In genomic region chr13:89738776-89739695, GRCm38 (mm10) we compare ENCODE assay signal across 8 mouse cellular contexts. TPM values are rescaled to one million over a fixed set of nuclear protein-coding genes. Genes with fewer than 3 reads are reported as not detected.
DNase-seq lines count a peak whose midpoint lies in the region; ATAC-seq lines count a peak whose summit lies in the region.

No protein-coding gene starts in this region.

- H3K9me3 ChIP-seq in hindbrain, embryonic 15.5 days = no peaks in the 10 kb centered on the region
- no peaks in the 10 kb centered on the region for H3K9me3 ChIP-seq in megakaryocyte, embryonic 14.5 days

- H3K27me3 ChIP-seq in hindbrain, embryonic 15.5 days = no peaks in the 10 kb centered on the region
- H3K27me3 ChIP-seq in megakaryocyte, embryonic 14.5 days (replicated peaks) = peaks cover 48% of the 10 kb centered on the region

- DNase-seq in ZHBTc4 (ENCODE audit: low read depth, low spot score) = peak; percentile 93
- peak; percentile 85 for DNase-seq in gastrocnemius, adult 18-20 months (ENCODE audit: low spot score)
- DNase-seq in left cerebral cortex, postnatal 10 days (ENCODE audit: extremely low spot score in 1 of 2, low spot score in 2 of 2) = peak; percentile 55 to 85
- peak; percentile 82 to 83 for DNase-seq in right cerebral cortex, postnatal 10 days (ENCODE audit: low spot score in 2 of 2)
- DNase-seq in urinary bladder, postnatal 14 days (ENCODE audit: low spot score) = peak; percentile 86

- peak overlapping the region; percentile 87 for H3K4me2 ChIP-seq in hindbrain, embryonic 15.5 days

- WGBS in hindbrain, embryonic 15.5 days = 2% methylated on average over 31 of the region's 31 CpGs

- H3K4me1 ChIP-seq in hindbrain, embryonic 15.5 days (replicated peaks) = peaks cover 24% of the 10 kb centered on the region
- peaks cover 39% of the 10 kb centered on the region for H3K4me1 ChIP-seq in megakaryocyte, embryonic 14.5 days

- H3K27ac ChIP-seq in hindbrain, embryonic 15.5 days (replicated peaks) = peak overlapping the region; percentile 85

- intact Hi-C loops in left cerebral cortex, postnatal 10 days (cut with DNase I) = no loop called here

- peak overlapping the region; percentile 58 for H3K9ac ChIP-seq in hindbrain, embryonic 15.5 days

- H3K4me3 ChIP-seq in hindbrain, embryonic 15.5 days = peak overlapping the region; percentile 66
- peak overlapping the region; percentile 94 for H3K4me3 ChIP-seq in megakaryocyte, embryonic 14.5 days (replicated peaks)

- peak; percentile 63 for ATAC-seq in common myeloid progenitor, adult 5-6 weeks (replicated peaks; ENCODE audit: low read depth, poor library complexity, severe bottlenecking)
- peak; percentile 42 for ATAC-seq in hindbrain, embryonic 15.5 days (ENCODE audit: low FRiP score, low read depth)

- no peaks in the 10 kb centered on the region for H3K36me3 ChIP-seq in hindbrain, embryonic 15.5 days
- H3K36me3 ChIP-seq in megakaryocyte, embryonic 14.5 days (replicated peaks; ENCODE audit: low read length) = no peaks in the 10 kb centered on the region

RNA-seq across cellular contexts. Expression of gene Vcan, which starts 3.3 kb away (rescaled TPM):
- 0.18 and 0.97 TPM in 2 replicates for total RNA-seq in common myeloid progenitor, adult 5-6 weeks (2017)
- 1 to 10 TPM; 2.7 to 5.4 TPM for total RNA-seq in gastrocnemius, adult 18-20 months (2021)
- polyA plus RNA-seq in hindbrain, embryonic 15.5 days (2015; fragmentation: Nextera tagmentation; extraction: Ambion mirVana) = 29.3 and 36.2 TPM in 2 replicates
- total RNA-seq in left cerebral cortex, postnatal 10 days (2021) = 10 to 100 TPM; 37.0 to 41.0 TPM
- 0.34 TPM in 1 of 2 replicates, not detected in the other for polyA plus RNA-seq in megakaryocyte, embryonic 14.5 days (2012; ENCODE audit: insufficient read depth, low replicate concordance)

Comparison
In these comparisons a context has a peak if more than half of its experiments do, and no peak if none do; other contexts are left out.
1. Peak in every context shown above with its lines: DNase-seq, ATAC-seq, H3K4me3 ChIP-seq and H3K27ac ChIP-seq.
2. RNA of gene Vcan, which starts 3.3 kb away (total RNA-seq): 37.0 to 41.0 TPM in left cerebral cortex, postnatal 10 days; 2.7 to 5.4 TPM in gastrocnemius, adult 18-20 months and 0.18 to 0.97 TPM in common myeloid progenitor, adult 5-6 weeks; every median in the first group is over 4 times any median in the second.